Mouse (Mus musculus) lung, embryonic 15.5 days (tissue): ENCODE measurements around the gene Vmn1r155. TPM values are rescaled to one million over a fixed set of nuclear protein-coding genes. Genes with fewer than 3 reads are reported as not detected.
"Not testable (repeated sequence)": the region's sequence is repeated elsewhere in the genome, so short reads cannot be mapped to it uniquely, and the experiment has no call there.

Experiments
- ATAC-seq: fragments of 200-750 bp; cut with Nextera tagmentation; 2 replicates; pipeline ENCODE4 v1.8.0; 2017; ENCODE audit warnings: moderate number of reproducible peaks, borderline replicate concordance; ENCODE audit not compliant: low FRiP score, low TSS enrichment; ENCODE audit errors: extremely low read depth
- H3K27ac ChIP-seq: fragments of 300-500 bp; sonication (generic); 2 replicates; pipeline ENCODE4 v1.5.1; 2015; ENCODE audit warnings: moderate library complexity, mild to moderate bottlenecking, inconsistent platforms
- H3K27me3 ChIP-seq: fragments of 300-500 bp; sonication (generic); 2 replicates; pipeline ENCODE4 v1.6.1; 2015; ENCODE audit warnings: inconsistent platforms
- H3K36me3 ChIP-seq: fragments of 300-500 bp; sonication (generic); 2 replicates; pipeline ENCODE4 v1.6.1; 2015; ENCODE audit warnings: inconsistent platforms
- H3K4me1 ChIP-seq: fragments of 300-500 bp; sonication (generic); 2 replicates; pipeline ENCODE4 v1.6.1; 2015; ENCODE audit warnings: inconsistent platforms
- H3K4me2 ChIP-seq: fragments of 300-500 bp; sonication (generic); 2 replicates; pipeline ENCODE4 v1.6.1; 2015; ENCODE audit warnings: inconsistent platforms, mild to moderate bottlenecking, moderate library complexity
- H3K4me3 ChIP-seq: fragments of 300-500 bp; sonication (generic); 2 replicates; pipeline ENCODE4 v1.5.1; 2015; ENCODE audit warnings: mild to moderate bottlenecking, inconsistent platforms
- H3K9ac ChIP-seq: fragments of 300-500 bp; sonication (generic); 2 replicates; pipeline ENCODE4 v1.6.1; 2015; ENCODE audit warnings: inconsistent platforms
- H3K9me3 ChIP-seq: fragments of 300-500 bp; sonication (generic); 2 replicates; pipeline ENCODE4 v1.6.1; 2016; ENCODE audit warnings: inconsistent platforms
- WGBS: fragments of 180-500 bp; shearing (Covaris S2); methylation state at CpG from one replicate; pipeline ENCODE4 v1.1.7; 2015; 5-methylcytosine and 5-hydroxymethylcytosine counted together
- polyA plus RNA-seq: library from polyadenylated mRNA; unstranded; fragments of >200 nt; fragmentation: Nextera tagmentation; extraction: Ambion mirVana; gene quantifications from 2 replicates; pipeline ENCODE4 v1.2.1, GENCODE M21; 2015

Vmn1r155 gene
- polyA plus RNA-seq, result not detected in 2 replicates

DNA sequence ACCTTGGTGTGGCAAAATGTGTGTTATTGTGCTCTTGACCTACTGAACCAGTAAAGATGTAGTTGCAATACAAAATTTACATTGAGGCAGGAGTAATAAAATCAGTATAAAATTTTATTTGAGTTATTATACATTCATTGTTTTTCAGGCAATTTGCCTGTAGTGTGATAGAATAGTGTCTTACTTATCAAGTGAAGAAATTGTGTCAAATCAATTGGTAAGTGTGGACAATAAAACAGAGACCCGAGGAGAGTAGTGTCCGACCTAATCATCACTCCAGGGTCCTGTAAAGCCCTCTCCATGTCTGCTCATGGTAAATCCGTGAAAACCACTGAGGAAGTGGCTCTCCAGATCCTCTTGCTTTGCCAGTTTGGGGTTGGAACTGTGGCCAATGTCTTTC, at the start of gene Vmn1r155:
Gene Vmn1r155 (plus strand): TSS at position 301 of the 400 bp plus-strand sequence.
- not testable (repeated sequence) for H3K4me2 ChIP-seq

DNA sequence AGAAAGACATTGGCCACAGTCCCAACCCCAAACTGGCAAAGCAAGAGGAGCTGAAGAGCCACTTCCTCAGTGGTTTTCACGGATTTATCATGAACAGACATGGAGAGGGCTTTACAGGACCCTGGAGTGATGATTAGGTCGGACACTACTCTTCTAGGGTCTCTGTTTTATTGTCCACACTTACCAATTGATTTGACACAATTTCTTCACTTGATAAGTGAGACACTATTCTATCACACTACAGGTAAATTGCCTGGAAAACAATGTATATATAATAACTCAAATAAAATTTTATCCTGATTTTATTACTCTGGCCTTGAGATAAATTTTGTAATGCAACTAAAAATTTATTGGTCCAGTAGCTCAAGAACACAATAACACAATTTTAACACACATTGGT, 34.4 kb downstream of the Vmn1r155 start, which contains the start of gene Gm8693:
Gene Gm8693 (minus strand): TSS at position 101 of the 400 bp plus-strand sequence.
- H3K9ac ChIP-seq, H3K36me3 ChIP-seq, ATAC-seq, H3K27me3 ChIP-seq, H3K4me1 ChIP-seq, H3K4me2 ChIP-seq, H3K4me3 ChIP-seq, H3K27ac ChIP-seq, H3K9me3 ChIP-seq: not testable (repeated sequence)
- WGBS, result no CpG with 5 or more reads among the region's 2 CpGs

More for the DNA sequence above, at the start of gene Vmn1r155:
- H3K36me3 ChIP-seq, H3K4me1 ChIP-seq, H3K9ac ChIP-seq, ATAC-seq, H3K4me3 ChIP-seq, H3K9me3 ChIP-seq, H3K27ac ChIP-seq, H3K27me3 ChIP-seq: not testable (repeated sequence)
- WGBS, result no CpG with 5 or more reads among the region's 3 CpGs

Other genes starting within 250 kb of the Vmn1r155 start
- gene Vmn1r148, start 244.4 kb upstream of the Vmn1r155 start, polyA plus RNA-seq, result not detected in 2 replicates
- not detected in 2 replicates for gene Vmn1r149, start 219.8 kb upstream of the Vmn1r155 start, polyA plus RNA-seq
- not detected in 2 replicates for gene Gm10665, start 193.9 kb upstream of the Vmn1r155 start, polyA plus RNA-seq
- not detected in 2 replicates for gene Vmn1r151, start 158.3 kb upstream of the Vmn1r155 start, polyA plus RNA-seq
- gene Vmn1r152, start 135.1 kb upstream of the Vmn1r155 start, polyA plus RNA-seq, result not detected in 2 replicates
- gene Gm8677, start 123.1 kb upstream of the Vmn1r155 start, polyA plus RNA-seq, result not detected in 2 replicates
- gene Gm4201, start 92.7 kb upstream of the Vmn1r155 start, polyA plus RNA-seq, result not detected in 2 replicates
- gene Gm4565, start 69.9 kb upstream of the Vmn1r155 start, polyA plus RNA-seq, result not detected in 2 replicates
- gene Gm8693, start 34.3 kb downstream of the Vmn1r155 start, polyA plus RNA-seq, result not detected in 2 replicates
- not detected in 2 replicates for gene Gm4567, start 61.7 kb downstream of the Vmn1r155 start, polyA plus RNA-seq
- gene Vmn1r157, start 103.7 kb downstream of the Vmn1r155 start, polyA plus RNA-seq, result not detected in 2 replicates
- gene Vmn1r158, start 132.8 kb downstream of the Vmn1r155 start, polyA plus RNA-seq, result not detected in 2 replicates
- not detected in 2 replicates for gene Vmn1r159, start 185.6 kb downstream of the Vmn1r155 start, polyA plus RNA-seq
- gene Vmn1r160, start 213.2 kb downstream of the Vmn1r155 start, polyA plus RNA-seq, result not detected in 2 replicates